Mouse (Mus musculus): Measurements from ENCODE around the gene Oas1d. TPM values are rescaled to one million over a fixed set of nuclear protein-coding genes. Genes with fewer than 3 reads are reported as not detected.
"Not testable (repeated sequence)": the region's sequence is repeated elsewhere in the genome, so short reads cannot be mapped to it uniquely, and the experiment has no call there.

Gene Oas1d
- polyA plus RNA-seq, 1 experiment from 2014 or later: not detected

- Histone ChIP-seq H3K9ac (no peak overlapping the region), H3K4me3 (no peak overlapping the region), H3K9me3 (no peaks in the 10 kb centered on the region), H3K27me3 (no peaks in the 10 kb centered on the region), H3K4me1 (replicated peaks) (no peaks in the 10 kb centered on the region), H3K4me2 (no peak overlapping the region), H3K27ac (replicated peaks) (no peak overlapping the region), H3K36me3 (no peaks in the 10 kb centered on the region)
- no peak for ATAC-seq (ENCODE audit: low FRiP score, low read depth)
- 56% methylated on average over 7 of the region's 7 CpGs for WGBS
Observed at GRCm38 (mm10) chr5:120908196-120908920, 6.0 kb upstream of the Oas1d start.

DNA sequence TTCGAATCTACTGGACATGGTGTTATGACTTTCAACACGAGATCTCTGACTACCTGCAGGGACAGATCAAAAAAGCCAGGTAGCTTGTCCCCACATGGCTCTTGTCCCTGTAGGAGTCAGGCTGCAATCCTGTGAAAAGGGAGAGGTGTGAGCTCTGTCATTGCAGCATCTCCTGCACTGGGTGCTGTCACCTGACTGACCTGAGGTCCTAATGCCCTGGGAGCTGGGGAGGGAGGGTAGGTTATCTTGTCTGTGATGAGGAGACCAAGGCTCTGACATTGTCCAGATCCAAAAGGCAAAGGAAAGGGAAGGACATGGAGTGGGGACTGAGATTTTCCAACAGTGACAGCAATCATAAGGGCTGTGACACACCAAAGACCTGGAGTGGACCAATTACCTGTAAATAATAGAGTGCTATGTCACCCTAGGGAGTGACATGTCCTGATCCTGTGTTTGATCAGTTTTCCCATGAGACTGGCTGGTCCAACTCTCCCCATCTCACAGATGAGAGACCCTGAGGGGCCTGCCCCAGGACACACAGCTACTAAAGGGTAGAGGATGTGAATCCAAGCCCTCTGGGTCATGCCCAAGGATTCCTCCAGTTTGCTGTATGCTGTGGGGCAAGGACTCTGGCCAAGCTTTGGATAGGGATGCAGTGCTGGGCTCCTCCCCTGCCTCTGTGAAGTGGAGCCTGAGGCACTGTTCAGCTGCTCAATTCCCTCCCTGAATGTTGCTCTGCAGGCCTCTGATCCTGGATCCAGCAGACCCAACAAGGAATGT lies 5.0 kb downstream of the Oas1d start:
- not testable (repeated sequence) for H3K36me3 ChIP-seq; H3K4me3 ChIP-seq; H3K4me1 ChIP-seq (replicated peaks); H3K4me2 ChIP-seq; H3K27me3 ChIP-seq; H3K9me3 ChIP-seq; H3K27ac ChIP-seq (replicated peaks); ATAC-seq (ENCODE audit: low FRiP score, low read depth); H3K9ac ChIP-seq
- WGBS: 77% methylated on average over 2 of the region's 2 CpGs

DNA sequence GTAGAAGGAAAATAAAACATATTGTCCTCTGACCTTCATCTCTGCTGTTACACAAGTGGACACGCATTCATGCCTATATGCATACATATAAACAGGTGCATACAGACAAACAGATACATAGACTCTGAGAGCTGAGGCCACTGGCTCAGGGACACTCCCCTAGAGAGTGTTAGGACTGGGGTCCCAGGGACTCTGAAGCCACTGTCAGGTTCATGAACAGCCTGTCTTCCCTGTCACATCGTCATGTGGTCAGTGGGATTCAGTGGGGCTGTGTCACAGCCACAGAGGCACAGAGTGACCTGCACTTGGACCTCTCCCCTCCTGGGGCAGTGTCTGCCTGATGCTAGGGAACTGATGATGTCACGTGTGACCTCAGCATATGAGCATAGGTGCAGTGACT lies 6.0 kb downstream of the Oas1d start:
- H3K4me3 ChIP-seq: no peak overlapping the region
- no peaks in the 10 kb centered on the region for H3K27me3 ChIP-seq
- H3K4me2 ChIP-seq: no peak overlapping the region
- no peak overlapping the region for H3K9ac ChIP-seq
- H3K4me1 ChIP-seq (replicated peaks): no peaks in the 10 kb centered on the region
- H3K27ac ChIP-seq (replicated peaks): no peak overlapping the region
- no peak for ATAC-seq (ENCODE audit: low FRiP score, low read depth)
- 76% methylated on average over 3 of the region's 3 CpGs for whole genome bisulfite sequencing
- H3K9me3 ChIP-seq: no peaks in the 10 kb centered on the region
- H3K36me3 ChIP-seq: no peaks in the 10 kb centered on the region

- no peak overlapping the region for H3K27ac ChIP-seq (replicated peaks)
- no peak overlapping the region for H3K9ac ChIP-seq
- no peak for ATAC-seq (ENCODE audit: low FRiP score, low read depth)
- no peaks in the 10 kb centered on the region for H3K4me1 ChIP-seq (replicated peaks)
- no peaks in the 10 kb centered on the region for H3K27me3 ChIP-seq
- no peak overlapping the region for H3K4me2 ChIP-seq
- no peaks in the 10 kb centered on the region for H3K9me3 ChIP-seq
- 87% methylated on average over 4 of the region's 4 CpGs for WGBS
- no peaks in the 10 kb centered on the region for H3K36me3 ChIP-seq
- no peak overlapping the region for H3K4me3 ChIP-seq
Observed at GRCm38 (mm10) chr5:120923969-120924368, 9.6 kb downstream of the Oas1d start.

- not testable (repeated sequence) for H3K4me2 ChIP-seq; H3K4me1 ChIP-seq (replicated peaks); H3K27ac ChIP-seq (replicated peaks); H3K9ac ChIP-seq; H3K27me3 ChIP-seq; H3K36me3 ChIP-seq; ATAC-seq (ENCODE audit: low FRiP score, low read depth); H3K9me3 ChIP-seq; H3K4me3 ChIP-seq
- 82% methylated on average over 4 of the region's 4 CpGs for WGBS
Observed at GRCm38 (mm10) chr5:120924520-120924919, 10.2 kb downstream of the Oas1d start.

GRCm38 (mm10) chr5:120926311-120926710 lies 12.0 kb downstream of the Oas1d start:
- H3K4me2 ChIP-seq; H3K27ac ChIP-seq (replicated peaks); H3K27me3 ChIP-seq; ATAC-seq (ENCODE audit: low FRiP score, low read depth); H3K4me1 ChIP-seq (replicated peaks); H3K9ac ChIP-seq; H3K4me3 ChIP-seq; H3K36me3 ChIP-seq; H3K9me3 ChIP-seq: not testable (repeated sequence)
- 77% methylated on average over 2 of the region's 2 CpGs for WGBS

DNA sequence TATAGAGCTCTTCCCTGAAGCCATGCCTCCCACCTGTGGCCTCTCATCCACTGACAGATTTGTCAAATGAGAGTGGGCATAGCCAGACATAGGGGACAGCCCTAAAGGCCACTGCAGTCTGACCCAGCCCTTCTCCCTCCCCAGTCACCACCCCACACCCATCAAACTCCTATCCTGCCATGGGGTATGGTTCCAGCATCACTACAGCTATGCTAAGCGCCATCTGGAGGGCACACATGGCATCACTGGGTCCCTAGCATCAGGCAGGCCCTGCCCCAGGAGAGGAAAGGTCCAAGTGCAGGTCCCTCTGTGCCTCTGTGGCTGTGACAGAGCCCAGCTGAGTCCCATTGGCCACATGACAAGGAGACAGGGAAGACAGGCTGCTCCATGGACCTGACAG lies 12.7 kb downstream of the Oas1d start:
- H3K36me3 ChIP-seq: no peaks in the 10 kb centered on the region
- no peak overlapping the region for H3K9ac ChIP-seq
- H3K4me1 ChIP-seq (replicated peaks): no peaks in the 10 kb centered on the region
- WGBS: 0% methylated on average over 1 of the region's 1 CpGs
- no peak overlapping the region for H3K27ac ChIP-seq (replicated peaks)
- H3K9me3 ChIP-seq: no peaks in the 10 kb centered on the region
- no peak for ATAC-seq (ENCODE audit: low FRiP score, low read depth)
- no peak overlapping the region for H3K4me2 ChIP-seq
- no peak overlapping the region for H3K4me3 ChIP-seq
- H3K27me3 ChIP-seq: no peaks in the 10 kb centered on the region

GRCm38 (mm10) chr5:120933966-120934365 lies 19.6 kb downstream of the Oas1d start:
- no peaks in the 10 kb centered on the region for H3K36me3 ChIP-seq
- no peaks in the 10 kb centered on the region for H3K9me3 ChIP-seq
- H3K4me1 ChIP-seq (replicated peaks): no peaks in the 10 kb centered on the region
- H3K4me2 ChIP-seq: no peak overlapping the region
- no peak overlapping the region for H3K9ac ChIP-seq
- no peaks in the 10 kb centered on the region for H3K27me3 ChIP-seq
- no peak for ATAC-seq (ENCODE audit: low FRiP score, low read depth)
- H3K4me3 ChIP-seq: no peak overlapping the region
- WGBS: 25% methylated on average over 5 of the region's 5 CpGs
- H3K27ac ChIP-seq (replicated peaks): no peak overlapping the region

- WGBS: 87% methylated on average over 4 of the region's 4 CpGs
- Histone ChIP-seq H3K4me1 (replicated peaks) (no peaks in the 10 kb centered on the region), H3K36me3 (no peaks in the 10 kb centered on the region), H3K9me3 (no peaks in the 10 kb centered on the region), H3K27ac (replicated peaks) (no peak overlapping the region), H3K9ac (no peak overlapping the region), H3K4me2 (no peak overlapping the region), H3K4me3 (no peak overlapping the region), H3K27me3 (no peaks in the 10 kb centered on the region)
- ATAC-seq (ENCODE audit: low FRiP score, low read depth): no peak
Observed at GRCm38 (mm10) chr5:120937841-120938240, 23.5 kb downstream of the Oas1d start.

DNA sequence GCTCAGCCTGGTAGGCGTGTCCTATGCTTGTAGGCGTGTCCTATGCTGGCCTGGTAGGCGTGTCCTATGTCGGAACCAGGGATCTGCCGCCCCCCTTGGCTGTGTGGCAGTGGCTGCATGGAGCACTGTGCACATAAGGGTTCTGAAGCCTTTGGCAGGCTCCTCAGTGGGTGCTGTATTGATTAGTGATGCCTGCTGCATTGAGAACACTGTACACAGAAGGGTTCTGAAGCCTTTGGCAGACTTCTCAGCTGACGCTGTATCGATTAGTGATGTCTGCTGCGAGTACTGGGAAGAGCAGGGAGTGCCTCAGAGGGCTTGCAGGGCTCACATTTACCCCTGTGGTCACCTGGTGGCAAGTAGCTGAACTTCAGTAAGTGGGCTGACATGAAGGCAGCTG lies 24.2 kb downstream of the Oas1d start:
- Histone ChIP-seq H3K4me1 (replicated peaks) (no peaks in the 10 kb centered on the region), H3K36me3 (no peaks in the 10 kb centered on the region), H3K9me3 (no peaks in the 10 kb centered on the region), H3K27me3 (no peaks in the 10 kb centered on the region), H3K4me3 (no peak overlapping the region), H3K9ac (no peak overlapping the region), H3K4me2 (no peak overlapping the region), H3K27ac (replicated peaks) (no peak overlapping the region)
- ATAC-seq (ENCODE audit: low FRiP score, low read depth): no peak
- 50% methylated on average over 8 of the region's 8 CpGs for WGBS

DNA sequence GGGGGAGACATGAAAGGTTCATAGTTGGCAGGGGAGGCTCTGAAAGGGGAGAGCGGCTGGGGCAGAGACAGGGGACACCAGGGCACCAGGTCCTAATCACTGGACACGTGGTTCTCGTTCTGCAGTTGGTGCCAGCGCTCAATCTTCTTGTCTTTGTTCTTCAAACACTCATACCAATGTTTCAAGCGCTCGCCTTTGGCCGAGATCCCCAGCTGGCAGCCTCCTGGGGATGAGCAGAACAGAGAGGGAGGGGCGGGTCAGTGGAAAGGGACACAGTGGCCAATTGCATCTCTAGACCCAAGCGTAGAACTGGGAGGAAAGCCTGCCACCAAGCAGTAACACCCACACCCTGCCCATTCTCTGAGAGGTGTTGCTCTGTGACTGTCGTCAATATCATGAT lies 27.7 kb downstream of the Oas1d start:
- Histone ChIP-seq H3K9me3 (no peaks in the 10 kb centered on the region), H3K27ac (replicated peaks) (no peak overlapping the region), H3K9ac (no peak overlapping the region), H3K4me2 (no peak overlapping the region), H3K4me1 (replicated peaks) (no peaks in the 10 kb centered on the region), H3K36me3 (no peaks in the 10 kb centered on the region), H3K27me3 (no peaks in the 10 kb centered on the region), H3K4me3 (no peak overlapping the region)
- no peak for ATAC-seq (ENCODE audit: low FRiP score, low read depth)
- 73% methylated on average over 10 of the region's 10 CpGs for WGBS

DNA sequence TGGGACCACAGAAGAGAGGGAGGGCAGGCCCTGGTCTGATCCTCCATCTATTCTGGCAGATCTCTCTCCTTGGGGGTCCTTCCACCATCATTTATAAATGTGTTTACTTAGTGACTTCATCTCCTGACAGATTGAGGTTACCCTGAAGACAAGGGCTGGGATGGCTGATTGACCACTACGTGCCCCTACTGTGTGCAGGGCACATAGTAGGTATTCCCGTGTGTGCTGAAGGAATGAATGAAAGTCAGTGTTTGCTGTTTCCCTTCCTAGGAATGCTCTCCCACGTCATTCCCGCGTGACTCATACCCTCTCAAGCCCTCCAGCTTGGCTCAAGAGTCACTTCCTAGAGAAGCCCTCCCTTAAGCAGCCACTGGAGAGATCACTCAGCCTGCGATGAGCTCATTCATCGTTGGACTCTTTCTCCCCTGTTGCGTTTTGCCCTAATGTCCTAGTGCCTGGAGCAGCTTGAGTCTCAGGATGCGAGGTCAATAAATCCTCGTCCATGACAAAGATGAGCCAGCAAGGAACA lies 38.0 kb downstream of the Oas1d start:
- Histone ChIP-seq H3K36me3 (no peaks in the 10 kb centered on the region; the same call in 1 of the 2 replicates), H3K4me3 (no peak overlapping the region), H3K27ac (replicated peaks) (no peak overlapping the region), H3K9ac (no peak overlapping the region), H3K27me3 (no peaks in the 10 kb centered on the region), H3K4me2 (no peak overlapping the region), H3K4me1 (replicated peaks) (no peaks in the 10 kb centered on the region), H3K9me3 (no peaks in the 10 kb centered on the region)
- ATAC-seq (ENCODE audit: low FRiP score, low read depth): no peak
- 77% methylated on average over 10 of the region's 10 CpGs for WGBS

Measured in hindbrain, embryonic 15.5 days (tissue).